Mouse (Mus musculus) hindbrain, embryonic 14.5 days (tissue): ENCODE results near the gene Dtd1. TPM values are rescaled to one million over a fixed set of nuclear protein-coding genes. Genes with fewer than 3 reads are reported as not detected.

ENCODE experiments used
- ATAC-seq: fragments of 200-750 bp; cut with Nextera tagmentation; 2 replicates; pipeline ENCODE4 v1.8.0; 2017; ENCODE audit warnings: moderate number of reproducible peaks, mild to moderate bottlenecking, moderate TSS enrichment, moderate library complexity; ENCODE audit not compliant: low FRiP score
- DNase-seq: peaks from one replicate; pipeline ENCODE4 v3.0.0-alpha.2; 2015; ENCODE audit warnings: low spot score
- H3K27ac ChIP-seq: fragments of 300-500 bp; sonication (generic); 2 replicates; pipeline ENCODE4 v1.5.1; 2014; ENCODE audit warnings: mild to moderate bottlenecking, moderate library complexity
- H3K27me3 ChIP-seq: fragments of 300-500 bp; sonication (generic); 2 replicates; pipeline ENCODE4 v1.6.1; 2014; ENCODE audit warnings: mild to moderate bottlenecking, low read length, mixed read lengths; ENCODE audit not compliant: control insufficient read depth, insufficient read depth
- H3K36me3 ChIP-seq: fragments of 300-500 bp; sonication (generic); replicated peaks from 2 replicates; pipeline ENCODE4 v1.6.1; 2014; ENCODE audit not compliant: control insufficient read depth, insufficient read depth
- H3K4me1 ChIP-seq: fragments of 300-500 bp; sonication (generic); replicated peaks from 2 replicates; pipeline ENCODE4 v1.6.1; 2014; ENCODE audit warnings: antibody characterized with exemption, low read length, mixed read lengths; ENCODE audit not compliant: control insufficient read depth, insufficient read depth
- H3K4me2 ChIP-seq: fragments of 300-500 bp; sonication (generic); replicated peaks from 2 replicates; pipeline ENCODE4 v1.6.1; 2014; ENCODE audit warnings: mild to moderate bottlenecking, moderate library complexity
- H3K4me3 ChIP-seq: fragments of 300-500 bp; sonication (generic); replicated peaks from 2 replicates; pipeline ENCODE4 v1.5.1; 2014; ENCODE audit warnings: mild to moderate bottlenecking, low read length
- H3K9ac ChIP-seq: fragments of 300-500 bp; sonication (generic); 2 replicates; pipeline ENCODE4 v1.6.1; 2014
- H3K9me3 ChIP-seq: fragments of 300-500 bp; sonication (generic); 2 replicates; pipeline ENCODE4 v1.6.1; 2016; ENCODE audit warnings: low read length; ENCODE audit not compliant: control insufficient read depth
- WGBS: fragments of 180-500 bp; shearing (Covaris S2); extraction: QIAGEN DNeasy Blood & Tissue Kit; methylation state at CpG from one replicate; pipeline ENCODE4 v1.1.7; 2014; 5-methylcytosine and 5-hydroxymethylcytosine counted together
- polyA plus RNA-seq: library from polyadenylated mRNA; unstranded; fragments of >200 nt; fragmentation: Nextera tagmentation; extraction: Ambion mirVana; gene quantifications from 2 replicates; pipeline ENCODE4 v1.2.1, GENCODE M21; 2014

Gene Dtd1
- polyA plus RNA-seq, 1 experiment from 2014 or later: 120 TPM

DNA sequence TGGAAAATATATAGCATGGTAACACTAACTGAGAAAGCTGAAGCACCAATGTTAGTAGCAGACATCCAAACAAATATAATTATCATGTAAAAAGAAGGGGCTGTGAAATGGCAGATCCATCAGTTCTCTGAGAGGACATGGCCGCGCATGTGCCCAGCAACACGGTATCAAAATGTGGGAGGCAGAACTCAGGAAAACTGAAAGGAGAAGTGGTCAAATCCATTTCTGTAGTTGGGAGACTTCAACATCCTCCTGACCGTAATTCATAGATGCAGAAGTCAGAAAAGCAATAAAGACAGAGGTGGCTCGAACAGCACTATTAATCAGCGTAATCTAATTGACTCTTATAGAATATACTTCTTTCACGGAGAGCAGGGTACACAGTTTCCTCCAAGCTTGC, 179.6 kb downstream of the Dtd1 start:
- Histone ChIP-seq H3K9ac (no peak overlapping the region), H3K9me3 (no peaks in the 10 kb centered on the region), H3K4me2 (no peak overlapping the region), H3K4me1 (no peaks in the 10 kb centered on the region), H3K27me3 (no peaks in the 10 kb centered on the region), H3K4me3 (no peak overlapping the region), H3K27ac (no peak overlapping the region), H3K36me3 (no peaks in the 10 kb centered on the region)
- DNase-seq: no peak
- no peak for ATAC-seq
- 83% methylated on average over 7 of the region's 7 CpGs for WGBS

DNA sequence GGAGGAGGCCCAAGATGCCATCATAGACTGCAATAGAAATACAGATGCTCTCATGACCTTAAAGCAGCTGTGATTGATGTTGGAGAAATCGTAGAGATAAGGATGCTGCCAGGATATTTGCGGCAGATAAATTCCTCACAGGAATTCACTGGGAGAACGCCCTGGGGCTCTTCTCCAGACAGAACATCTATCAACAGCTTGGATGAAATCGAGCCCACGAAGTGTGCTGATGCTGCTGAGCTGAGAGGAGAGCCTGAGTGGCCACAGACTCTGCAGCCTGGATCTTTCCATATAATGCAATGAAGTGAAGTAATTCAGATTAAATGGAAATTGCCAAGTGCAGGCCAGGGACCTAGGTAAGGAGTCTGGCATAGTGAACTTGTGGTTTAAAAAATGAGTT, 181.0 kb downstream of the Dtd1 start:
- Histone ChIP-seq H3K4me1 (no peaks in the 10 kb centered on the region), H3K4me2 (no peak overlapping the region), H3K4me3 (no peak overlapping the region), H3K9ac (no peak overlapping the region), H3K27me3 (no peaks in the 10 kb centered on the region), H3K27ac (no peak overlapping the region), H3K9me3 (no peaks in the 10 kb centered on the region), H3K36me3 (no peaks in the 10 kb centered on the region)
- ATAC-seq (no peak), DNase-seq (no peak)
- WGBS: 65% methylated on average over 5 of the region's 5 CpGs

DNA sequence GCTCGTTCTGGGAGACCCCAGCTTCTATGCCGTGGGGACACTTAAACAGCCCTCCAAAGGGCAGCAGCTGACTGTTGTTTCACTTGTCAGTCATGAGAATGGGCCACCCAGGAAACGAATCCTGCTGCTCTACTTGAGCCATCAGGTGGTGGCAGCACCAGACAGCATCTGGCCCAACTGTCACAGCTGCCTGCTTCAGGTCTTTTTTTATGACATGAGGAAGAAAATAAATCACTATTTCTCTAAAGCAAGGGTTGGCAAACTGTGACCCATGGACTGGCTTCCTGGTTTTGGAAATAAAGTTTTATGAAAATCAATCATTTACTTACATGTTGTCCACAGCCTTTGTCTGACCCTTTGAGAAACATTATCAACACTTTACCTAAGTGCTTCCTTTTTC, 182.2 kb downstream of the Dtd1 start:
- no peaks in the 10 kb centered on the region for H3K36me3 ChIP-seq
- H3K4me3 ChIP-seq: no peak overlapping the region
- H3K4me2 ChIP-seq: no peak overlapping the region
- no peaks in the 10 kb centered on the region for H3K27me3 ChIP-seq
- no peaks in the 10 kb centered on the region for H3K4me1 ChIP-seq
- H3K9me3 ChIP-seq: no peaks in the 10 kb centered on the region
- H3K9ac ChIP-seq: no peak overlapping the region
- no peak for DNase-seq
- WGBS: 62% methylated on average over 3 of the region's 3 CpGs
- no peak for ATAC-seq
- H3K27ac ChIP-seq: no peak overlapping the region

DNA sequence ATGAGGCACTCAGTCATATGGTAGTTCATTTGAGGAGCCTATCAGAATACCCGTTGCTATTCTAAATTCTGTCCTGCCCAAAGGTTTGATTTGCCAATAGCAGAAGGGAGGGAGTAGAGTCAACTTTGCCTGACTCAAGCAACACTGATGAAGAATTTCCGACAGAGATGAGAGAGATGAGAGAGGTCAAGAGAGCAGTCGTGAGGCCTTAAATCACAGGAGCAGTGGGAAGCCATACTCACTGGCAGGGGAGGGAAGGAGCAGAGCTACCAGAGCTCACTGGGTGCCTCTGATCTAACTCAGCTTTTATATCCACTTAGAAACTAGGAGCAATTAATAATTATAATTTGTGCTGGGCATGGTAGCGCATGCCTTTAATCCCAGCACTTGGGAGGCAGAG, 182.8 kb downstream of the Dtd1 start:
- H3K4me1 ChIP-seq: no peaks in the 10 kb centered on the region
- ATAC-seq: no peak
- WGBS: 84% methylated on average over 4 of the region's 4 CpGs

DNA sequence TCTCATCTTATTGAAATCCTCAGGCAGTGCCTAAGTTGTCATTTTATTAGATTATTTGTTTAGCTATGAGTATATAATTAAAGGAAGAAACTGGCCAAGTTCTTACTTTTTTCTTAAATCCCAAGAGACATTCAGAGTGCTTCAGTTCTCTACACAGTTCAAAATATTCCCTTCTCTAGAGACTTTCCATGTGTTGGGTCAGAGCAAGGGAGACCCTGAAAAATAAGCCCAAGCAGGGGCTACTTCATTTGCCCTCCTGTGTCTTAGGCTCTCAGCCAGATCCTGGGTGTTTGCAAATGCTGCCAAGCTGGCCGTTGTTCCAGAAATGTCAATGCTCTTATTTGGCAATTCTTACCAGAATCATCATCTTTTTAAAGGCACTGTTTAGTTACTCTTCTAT, 183.5 kb downstream of the Dtd1 start:
- H3K27ac ChIP-seq: no peak overlapping the region
- no peaks in the 10 kb centered on the region for H3K9me3 ChIP-seq
- no peak overlapping the region for H3K9ac ChIP-seq
- DNase-seq (no peak), ATAC-seq (no peak)
- no peaks in the 10 kb centered on the region for H3K4me1 ChIP-seq
- H3K4me2 ChIP-seq: no peak overlapping the region
- 82% methylated on average over 1 of the region's 1 CpGs for WGBS
- no peak overlapping the region for H3K4me3 ChIP-seq
- H3K27me3 ChIP-seq: no peaks in the 10 kb centered on the region
- H3K36me3 ChIP-seq: no peaks in the 10 kb centered on the region

More for the DNA sequence above, 182.8 kb downstream of the Dtd1 start:
- Histone ChIP-seq H3K27ac (no peak overlapping the region), H3K4me3 (no peak overlapping the region), H3K9ac (no peak overlapping the region), H3K4me2 (no peak overlapping the region), H3K27me3 (no peaks in the 10 kb centered on the region), H3K36me3 (no peaks in the 10 kb centered on the region), H3K9me3 (no peaks in the 10 kb centered on the region)
- DNase-seq: no peak

DNA sequence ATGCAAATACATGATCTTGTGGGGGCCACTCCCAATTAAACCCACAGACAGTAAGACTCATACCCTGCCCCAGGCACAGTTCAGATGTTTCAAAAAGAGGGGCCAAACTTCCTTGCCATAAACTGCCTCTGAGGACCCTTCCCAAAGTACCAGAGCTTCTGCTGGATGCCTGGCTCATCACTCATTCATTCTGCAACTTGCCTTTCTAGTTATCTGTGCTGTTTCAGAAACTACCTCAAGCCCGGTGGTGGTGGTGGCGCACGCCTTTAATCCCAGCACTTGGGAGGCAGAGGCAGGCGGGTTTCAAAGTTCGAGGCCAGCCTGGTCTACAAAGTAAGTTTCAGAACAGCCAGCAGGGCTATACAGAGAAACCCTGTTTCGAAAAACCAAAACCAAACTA, 184.1 kb downstream of the Dtd1 start:
- DNase-seq: no peak
- Histone ChIP-seq H3K27me3 (no peaks in the 10 kb centered on the region), H3K4me1 (no peaks in the 10 kb centered on the region), H3K9me3 (no peaks in the 10 kb centered on the region), H3K9ac (no peak overlapping the region), H3K27ac (no peak overlapping the region), H3K4me3 (no peak overlapping the region), H3K36me3 (no peaks in the 10 kb centered on the region), H3K4me2 (no peak overlapping the region)
- no peak for ATAC-seq
- WGBS: 92% methylated on average over 6 of the region's 6 CpGs

DNA sequence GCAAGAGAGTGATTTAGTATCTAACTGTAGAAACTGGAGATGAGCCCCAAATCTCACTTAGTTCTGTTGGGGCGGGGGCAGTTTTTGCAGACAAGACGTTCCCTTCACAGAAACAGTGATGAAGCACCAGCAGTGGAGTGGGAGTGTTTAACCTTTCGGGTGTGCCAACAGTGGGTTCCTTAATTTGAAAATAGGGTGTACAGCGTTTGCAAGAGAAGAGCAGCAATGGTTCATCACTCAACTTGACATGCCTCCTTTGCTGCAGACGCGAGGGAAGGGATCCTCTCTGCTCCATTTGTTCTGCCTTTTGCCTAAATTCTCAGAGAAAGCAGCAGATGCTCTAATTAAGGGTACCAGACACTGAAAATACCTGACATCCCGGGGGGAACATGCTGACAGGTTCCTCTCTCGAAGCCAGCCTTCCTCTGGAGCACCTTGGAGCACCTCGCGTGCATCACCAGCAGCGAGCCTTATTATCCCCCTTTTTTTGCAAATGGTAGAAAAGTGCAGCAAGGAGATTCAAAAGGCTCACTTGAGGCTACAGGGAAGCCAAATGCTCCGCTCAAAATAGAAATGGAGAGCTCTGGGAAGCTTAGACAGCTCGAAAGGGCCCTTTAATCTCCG, 192.1 kb downstream of the Dtd1 start:
- H3K36me3 ChIP-seq: no peaks in the 10 kb centered on the region
- H3K9ac ChIP-seq: no peak overlapping the region
- H3K27ac ChIP-seq: no peak overlapping the region
- no peak for ATAC-seq
- no peak for DNase-seq
- no peaks in the 10 kb centered on the region for H3K4me1 ChIP-seq
- no peak overlapping the region for H3K4me3 ChIP-seq
- no peaks in the 10 kb centered on the region for H3K27me3 ChIP-seq
- H3K4me2 ChIP-seq: no peak overlapping the region
- 60% methylated on average over 14 of the region's 14 CpGs for WGBS
- H3K9me3 ChIP-seq: no peaks in the 10 kb centered on the region

DNA sequence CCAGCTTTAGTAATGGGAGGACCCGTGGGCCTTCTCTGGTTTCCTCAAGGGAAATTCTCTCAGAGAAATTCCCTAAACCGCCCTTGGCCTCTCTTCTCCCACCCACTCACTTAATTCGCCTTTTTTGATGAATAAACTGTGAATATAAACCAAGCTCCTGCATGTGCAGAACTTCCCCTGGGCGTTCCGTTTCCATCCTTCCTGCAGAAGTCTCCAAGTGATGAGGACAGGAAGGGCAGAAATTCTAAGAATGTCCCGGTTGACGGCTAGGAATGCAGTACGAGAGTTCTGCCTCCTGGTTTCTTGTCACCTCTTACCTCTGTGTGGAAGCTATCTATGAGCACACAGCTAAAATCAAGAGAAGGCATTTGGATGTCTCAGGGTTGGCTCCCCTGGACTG, 197.8 kb downstream of the Dtd1 start:
- Histone ChIP-seq H3K4me3 (no peak overlapping the region), H3K27ac (no peak overlapping the region), H3K27me3 (no peaks in the 10 kb centered on the region), H3K4me2 (no peak overlapping the region), H3K9ac (no peak overlapping the region), H3K9me3 (no peaks in the 10 kb centered on the region), H3K36me3 (no peaks in the 10 kb centered on the region), H3K4me1 (no peaks in the 10 kb centered on the region)
- 80% methylated on average over 8 of the region's 8 CpGs for WGBS
- DNase-seq (no peak), ATAC-seq (no peak)

DNA sequence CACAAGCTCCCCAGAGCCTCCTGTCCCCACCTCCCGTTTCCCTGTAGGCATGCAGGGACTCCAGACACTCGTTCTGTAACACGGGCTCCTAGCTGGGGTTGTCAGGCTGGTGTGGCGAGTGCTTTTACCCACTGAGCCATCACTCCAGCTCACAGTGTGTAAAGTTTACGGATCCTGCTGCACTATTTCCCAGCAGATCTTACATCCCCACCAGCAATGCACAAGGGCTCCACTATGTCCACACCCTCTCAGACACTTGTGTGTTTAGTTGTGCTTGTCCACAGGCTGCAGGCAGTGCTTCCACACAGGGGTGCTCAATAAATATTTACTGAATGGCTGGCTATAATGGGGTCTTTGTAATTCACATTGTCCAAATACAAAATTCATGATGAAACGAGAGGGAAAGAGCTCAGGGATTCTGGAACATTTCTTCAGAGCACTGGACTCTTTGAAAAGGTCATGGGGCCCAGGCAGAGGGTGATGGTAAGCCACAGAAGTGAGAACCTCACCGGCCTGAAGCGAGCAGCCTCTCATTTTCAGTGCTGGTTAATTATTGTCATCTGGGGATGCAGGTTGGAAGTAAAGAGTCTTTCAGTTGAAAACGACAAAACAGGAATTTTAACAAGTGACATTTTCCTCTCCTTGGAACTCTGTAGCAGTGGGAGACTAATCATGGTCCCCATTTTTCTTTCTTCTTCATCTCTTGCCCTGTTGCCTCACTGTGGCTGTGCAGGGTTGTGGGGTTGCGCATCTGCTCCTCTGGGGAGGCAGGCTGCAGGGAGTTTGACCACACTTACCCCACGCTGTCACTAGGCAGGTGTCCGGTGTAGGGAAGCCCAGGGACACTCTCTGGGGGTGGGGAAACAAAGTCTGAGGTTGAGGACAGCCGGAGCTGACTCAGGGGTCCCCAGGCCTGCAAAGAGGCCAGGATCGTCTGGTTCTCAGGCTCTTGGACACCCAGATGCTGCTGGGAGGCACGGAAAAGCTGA, 208.4 kb downstream of the Dtd1 start:
- no peaks in the 10 kb centered on the region for H3K9me3 ChIP-seq
- no peak overlapping the region for H3K9ac ChIP-seq
- H3K4me3 ChIP-seq: no peak overlapping the region
- ATAC-seq (no peak), DNase-seq (no peak)
- H3K4me1 ChIP-seq: no peaks in the 10 kb centered on the region
- no peaks in the 10 kb centered on the region for H3K36me3 ChIP-seq
- H3K27me3 ChIP-seq: no peaks in the 10 kb centered on the region
- no peak overlapping the region for H3K4me2 ChIP-seq
- 58% methylated on average over 15 of the region's 15 CpGs for WGBS
- no peak overlapping the region for H3K27ac ChIP-seq
